Mouse (Mus musculus) embryonic facial prominence, embryonic 11.5 days (tissue): ENCODE data around the gene Hist2h3b. TPM values are rescaled to one million over a fixed set of nuclear protein-coding genes. Genes with fewer than 3 reads are reported as not detected.

Source experiments
- ATAC-seq: fragments of 200-750 bp; cut with Nextera tagmentation; replicated peaks from 2 replicates; pipeline ENCODE4 v1.8.0; 2017; ENCODE audit warnings: low read depth; ENCODE audit not compliant: insufficient number of reproducible peaks, low FRiP score, low TSS enrichment
- DNase-seq: peaks from one replicate; pipeline ENCODE4 v3.0.0-alpha.2; 2015; ENCODE audit warnings: low spot score
- H3K27ac ChIP-seq: fragments of 300-500 bp; sonication (generic); replicated peaks from 2 replicates; pipeline ENCODE4 v1.5.1; 2014; ENCODE audit warnings: mild to moderate bottlenecking, low read depth, low read length, control low read depth
- H3K27me3 ChIP-seq: fragments of 300-500 bp; sonication (generic); 2 replicates; pipeline ENCODE4 v1.6.1; 2014; ENCODE audit warnings: mild to moderate bottlenecking, low read length, moderate library complexity, mixed read lengths; ENCODE audit not compliant: control insufficient read depth, insufficient read depth
- H3K36me3 ChIP-seq: fragments of 300-500 bp; sonication (generic); replicated peaks from 2 replicates; pipeline ENCODE4 v1.6.1; 2014; ENCODE audit warnings: low read depth, mild to moderate bottlenecking, low read length, moderate library complexity, mixed read lengths; ENCODE audit not compliant: control insufficient read depth, insufficient read depth
- H3K4me1 ChIP-seq: fragments of 300-500 bp; sonication (generic); 2 replicates; pipeline ENCODE4 v1.6.1; 2014; ENCODE audit warnings: low read length, mixed read lengths; ENCODE audit not compliant: control insufficient read depth, insufficient read depth
- H3K4me2 ChIP-seq: fragments of 300-500 bp; sonication (generic); 2 replicates; pipeline ENCODE4 v1.6.1; 2014; ENCODE audit warnings: low read depth, mild to moderate bottlenecking, control low read depth, low read length, moderate library complexity
- H3K4me3 ChIP-seq: fragments of 300-500 bp; sonication (generic); 2 replicates; pipeline ENCODE4 v1.5.1; 2014; ENCODE audit warnings: low read depth, low read length, control low read depth
- H3K9ac ChIP-seq: fragments of 300-500 bp; sonication (generic); replicated peaks from 2 replicates; pipeline ENCODE4 v1.6.1; 2014; ENCODE audit warnings: mild to moderate bottlenecking, control low read depth, low read length
- H3K9me3 ChIP-seq: fragments of 300-500 bp; sonication (generic); replicated peaks from 2 replicates; pipeline ENCODE4 v1.6.1; 2016; ENCODE audit warnings: mild to moderate bottlenecking, low read length, inconsistent platforms, mixed read lengths; ENCODE audit not compliant: control insufficient read depth
- WGBS: fragments of 180-500 bp; shearing (Covaris S2); extraction: QIAGEN DNeasy Blood & Tissue Kit; methylation state at CpG from one replicate; pipeline ENCODE4 v1.1.7; 2014; 5-methylcytosine and 5-hydroxymethylcytosine counted together
- polyA plus RNA-seq: library from polyadenylated mRNA; unstranded; fragments of >200 nt; fragmentation: Nextera tagmentation; extraction: Ambion mirVana; gene quantifications from 2 replicates; pipeline ENCODE4 v1.2.1, GENCODE M21; 2014

The Hist2h3b gene
- polyA plus RNA-seq, 1 experiment from 2014 or later = 90.2 TPM

GRCm38 (mm10) chr3:96225421-96225820 is 43.0 kb upstream of the Hist2h3b start:
- WGBS = 24% methylated on average over 2 of the region's 2 CpGs
- DNase-seq = no peak
- Histone ChIP-seq H3K27me3 (no peaks in the 10 kb centered on the region), H3K27ac (no peak overlapping the region), H3K9me3 (no peaks in the 10 kb centered on the region), H3K4me1 (peaks cover 5% of the 10 kb centered on the region; the same call in 1 of the 2 replicates), H3K9ac (no peak overlapping the region), H3K4me3 (no peak overlapping the region), H3K36me3 (no peaks in the 10 kb centered on the region), H3K4me2 (no peak overlapping the region)
- ATAC-seq = no peak

DNA sequence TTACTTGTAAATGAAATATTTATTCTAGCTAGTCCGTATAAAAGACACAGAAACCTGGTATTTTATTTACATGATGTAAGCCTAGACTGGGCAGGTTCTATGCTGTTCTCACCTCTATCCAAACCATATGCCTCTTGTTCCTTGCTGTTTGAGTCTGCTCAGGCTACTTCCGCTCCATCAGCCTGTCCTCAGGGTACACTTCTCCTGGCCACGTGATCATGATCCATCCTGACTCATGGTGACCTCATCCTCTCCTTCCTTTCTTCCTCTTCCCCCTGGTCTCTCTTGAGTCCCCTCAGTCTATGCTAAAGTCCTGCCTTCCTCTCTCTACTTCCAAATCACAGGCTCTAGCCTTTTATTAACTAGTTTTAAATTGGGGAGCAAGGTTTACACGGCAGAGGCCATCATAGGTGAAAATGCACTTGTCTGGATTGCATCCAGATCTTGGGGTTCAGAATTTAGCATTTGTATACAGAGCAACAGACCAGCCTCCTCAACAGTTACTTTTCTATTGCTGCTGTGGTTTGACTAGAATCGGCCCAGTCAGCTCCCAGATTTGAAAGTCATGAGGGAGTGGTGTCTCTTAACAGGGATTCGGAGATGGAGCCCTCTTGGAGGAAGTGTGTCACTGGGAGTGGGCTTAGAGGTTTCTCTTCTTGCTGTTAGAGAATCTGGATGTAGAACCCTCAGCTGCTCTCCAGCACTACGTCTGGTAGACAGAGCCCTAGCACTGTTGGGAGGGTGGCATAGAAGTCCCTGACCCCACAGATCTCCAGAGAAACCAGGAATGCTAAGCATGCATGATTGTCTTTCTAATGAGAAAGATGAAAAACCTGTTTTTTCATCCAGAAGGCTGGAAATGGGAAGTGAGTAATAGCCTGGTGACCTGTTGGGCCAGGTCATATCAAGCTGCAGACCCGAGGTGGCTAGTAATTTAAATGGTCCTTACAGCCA is 41.5 kb upstream of the Hist2h3b start:
- no peak for DNase-seq
- 62% methylated on average over 8 of the region's 8 CpGs for WGBS
- ATAC-seq = no peak
- Histone ChIP-seq H3K4me2 (no peak overlapping the region), H3K9ac (no peak overlapping the region), H3K4me1 (peaks cover 1% of the 10 kb centered on the region; the same call in 1 of the 2 replicates), H3K27me3 (no peaks in the 10 kb centered on the region), H3K9me3 (no peaks in the 10 kb centered on the region), H3K4me3 (no peak overlapping the region), H3K27ac (no peak overlapping the region), H3K36me3 (no peaks in the 10 kb centered on the region)

- no peak for ATAC-seq
- no peak for DNase-seq
Observed at GRCm38 (mm10) chr3:96228828-96229227, 39.6 kb upstream of the Hist2h3b start.

GRCm38 (mm10) chr3:96230404-96230803 is 38.0 kb upstream of the Hist2h3b start:
- ATAC-seq (no peak), DNase-seq (no peak)
- no peak overlapping the region for H3K9ac ChIP-seq
- no peaks in the 10 kb centered on the region for H3K9me3 ChIP-seq
- no peak overlapping the region for H3K4me2 ChIP-seq
- no peak overlapping the region for H3K4me3 ChIP-seq
- 78% methylated on average over 2 of the region's 2 CpGs for WGBS
- no peaks in the 10 kb centered on the region for H3K27me3 ChIP-seq
- H3K36me3 ChIP-seq = no peaks in the 10 kb centered on the region
- no peak overlapping the region for H3K27ac ChIP-seq
- H3K4me1 ChIP-seq = no peaks in the 10 kb centered on the region

More at GRCm38 (mm10) chr3:96228828-96229227, 39.6 kb upstream of the Hist2h3b start:
- Histone ChIP-seq H3K27ac (no peak overlapping the region), H3K27me3 (no peaks in the 10 kb centered on the region), H3K4me1 (no peaks in the 10 kb centered on the region), H3K9me3 (no peaks in the 10 kb centered on the region), H3K4me2 (no peak overlapping the region), H3K4me3 (no peak overlapping the region), H3K9ac (no peak overlapping the region), H3K36me3 (no peaks in the 10 kb centered on the region)
- 70% methylated on average over 2 of the region's 2 CpGs for WGBS

GRCm38 (mm10) chr3:96230910-96231757 is 37.3 kb upstream of the Hist2h3b start:
- H3K4me3 ChIP-seq = no peak overlapping the region
- H3K36me3 ChIP-seq = no peaks in the 10 kb centered on the region
- no peaks in the 10 kb centered on the region for H3K9me3 ChIP-seq
- no peak overlapping the region for H3K27ac ChIP-seq
- ATAC-seq (no peak), DNase-seq (no peak)
- no peak overlapping the region for H3K9ac ChIP-seq
- no peak overlapping the region for H3K4me2 ChIP-seq
- H3K27me3 ChIP-seq = no peaks in the 10 kb centered on the region
- no peaks in the 10 kb centered on the region for H3K4me1 ChIP-seq
- 76% methylated on average over 4 of the region's 4 CpGs for WGBS

DNA sequence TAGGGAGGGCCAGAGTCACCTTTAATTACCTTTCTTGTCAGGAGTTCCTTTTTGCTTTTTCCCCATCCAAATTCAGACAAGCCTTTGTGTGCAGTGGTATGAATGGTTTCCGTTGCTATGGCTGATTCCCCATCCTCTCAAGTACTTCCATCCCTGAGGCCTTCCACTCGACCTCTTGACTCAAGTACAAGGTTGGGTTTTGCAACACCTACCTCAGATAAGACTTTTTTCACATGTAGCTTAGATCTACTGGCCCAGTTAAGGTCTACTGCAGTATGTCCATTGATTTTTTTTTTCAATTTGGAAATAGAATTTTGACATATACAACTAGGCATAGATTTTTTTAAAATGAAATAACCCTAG is 36.7 kb upstream of the Hist2h3b start:
- Histone ChIP-seq H3K4me2 (no peak overlapping the region), H3K4me1 (no peaks in the 10 kb centered on the region), H3K9ac (no peak overlapping the region), H3K27ac (no peak overlapping the region), H3K27me3 (no peaks in the 10 kb centered on the region), H3K36me3 (no peaks in the 10 kb centered on the region), H3K4me3 (no peak overlapping the region), H3K9me3 (no peaks in the 10 kb centered on the region)
- 55% methylated on average over 2 of the region's 2 CpGs for WGBS
- ATAC-seq (no peak), DNase-seq (no peak)

GRCm38 (mm10) chr3:96234914-96235313 is 33.5 kb upstream of the Hist2h3b start:
- ATAC-seq = no peak
- 94% methylated on average over 2 of the region's 2 CpGs for WGBS

DNA sequence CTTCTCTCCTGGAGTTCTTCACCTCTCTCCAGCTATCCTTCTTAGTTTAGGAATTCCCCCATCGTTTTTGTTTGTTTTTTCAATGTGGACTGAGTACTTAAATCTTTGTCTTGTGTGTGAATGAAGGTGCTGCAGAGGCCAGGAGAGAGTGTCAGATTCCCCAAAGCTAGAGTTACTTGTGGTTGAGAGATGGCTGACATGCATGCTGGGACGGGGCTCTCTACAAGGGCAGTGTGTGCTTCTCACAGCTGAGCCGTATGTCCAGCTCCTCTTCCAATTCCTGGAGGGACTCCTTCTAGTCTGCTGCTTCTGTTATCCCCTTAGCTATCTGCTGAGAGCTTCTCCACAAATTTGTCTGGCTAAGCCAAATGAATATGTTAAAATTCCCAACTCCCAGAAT is 32.6 kb upstream of the Hist2h3b start:
- Histone ChIP-seq H3K9ac (no peak overlapping the region), H3K4me3 (no peak overlapping the region), H3K27me3 (no peaks in the 10 kb centered on the region), H3K27ac (no peak overlapping the region), H3K4me1 (no peaks in the 10 kb centered on the region), H3K4me2 (no peak overlapping the region), H3K9me3 (no peaks in the 10 kb centered on the region), H3K36me3 (no peaks in the 10 kb centered on the region)
- no peak for ATAC-seq
- 59% methylated on average over 3 of the region's 3 CpGs for whole genome bisulfite sequencing
- no peak for DNase-seq

More at GRCm38 (mm10) chr3:96234914-96235313, 33.5 kb upstream of the Hist2h3b start:
- H3K36me3 ChIP-seq = no peaks in the 10 kb centered on the region
- H3K27me3 ChIP-seq = no peaks in the 10 kb centered on the region
- H3K27ac ChIP-seq = no peak overlapping the region
- DNase-seq = no peak
- no peak overlapping the region for H3K4me3 ChIP-seq
- no peaks in the 10 kb centered on the region for H3K4me1 ChIP-seq
- no peak overlapping the region for H3K9ac ChIP-seq
- H3K9me3 ChIP-seq = no peaks in the 10 kb centered on the region
- H3K4me2 ChIP-seq = no peak overlapping the region
